Mouse (Mus musculus) ES-Bruce4 (cell line): ENCODE measurements around the gene Mettl27. TPM values are rescaled to one million over a fixed set of nuclear protein-coding genes. Genes with fewer than 3 reads are reported as not detected.

Experiments used
- H3K27ac ChIP-seq: 2 replicates; pipeline ENCODE4 v1.5.1; 2012; ENCODE audit warnings: low read length, inconsistent platforms; ENCODE audit not compliant: insufficient read depth
- H3K27me3 ChIP-seq: 2 replicates; pipeline ENCODE4 v1.6.1; 2012; ENCODE audit warnings: mild to moderate bottlenecking, low read length, inconsistent platforms; ENCODE audit not compliant: control insufficient read depth, poor library complexity, insufficient read depth, severe bottlenecking
- H3K36me3 ChIP-seq: 2 replicates; pipeline ENCODE4 v1.6.1; 2012; ENCODE audit warnings: inconsistent platforms, mild to moderate bottlenecking, low read length, moderate library complexity; ENCODE audit not compliant: control insufficient read depth, poor library complexity, insufficient read depth, severe bottlenecking
- H3K4me1 ChIP-seq: one replicate; pipeline ENCODE4 v1.8.1; 2011; ENCODE audit warnings: low read length; ENCODE audit not compliant: control insufficient read depth, insufficient read depth
- H3K4me3 ChIP-seq: 2 replicates; pipeline ENCODE4 v1.5.1; 2011; ENCODE audit warnings: low read depth, mild to moderate bottlenecking, low read length
- H3K9ac ChIP-seq: 2 replicates; pipeline ENCODE4 v1.6.1; 2012; ENCODE audit warnings: low read depth, mild to moderate bottlenecking, inconsistent platforms; ENCODE audit not compliant: poor library complexity, severe bottlenecking
- H3K9me3 ChIP-seq: replicated peaks from 2 replicates; pipeline ENCODE4 v1.6.1; 2012; ENCODE audit warnings: mild to moderate bottlenecking, low read length, inconsistent platforms; ENCODE audit not compliant: control insufficient read depth, poor library complexity, insufficient read depth, severe bottlenecking
- CTCF ChIP-seq: IDR thresholded peaks from one replicate; pipeline ENCODE4 v1.8.1; 2011; ENCODE audit warnings: low read depth, low read length
- EP300 ChIP-seq: IDR thresholded peaks from 2 replicates; pipeline ENCODE4 v1.6.1; 2011; ENCODE audit warnings: low read depth, low read length; ENCODE audit not compliant: insufficient read depth
- POLR2A ChIP-seq: IDR thresholded peaks from one replicate; pipeline ENCODE4 v1.8.1; 2011; ENCODE audit warnings: low read length; ENCODE audit not compliant: insufficient read depth
- polyA plus RNA-seq: library from polyadenylated mRNA; stranded (reverse); fragments of >200 nt; gene quantifications from 2 replicates; pipeline ENCODE4 v1.2.4, GENCODE M21; 2011; ENCODE audit warnings: low read depth; ENCODE audit not compliant: missing spikeins, insufficient read depth, insufficient read length

Mettl27 gene
- polyA plus RNA-seq, 1 experiment, result 36.3 TPM

GRCm38 (mm10) chr5:134914510-134914909 lies 17.7 kb upstream of the Mettl27 start:
- Histone ChIP-seq H3K27me3 (no peaks in the 10 kb centered on the region), H3K9ac (no peak overlapping the region), H3K27ac (no peak overlapping the region), H3K4me1 (no peaks in the 10 kb centered on the region), H3K4me3 (no peak overlapping the region), H3K9me3 (no peaks in the 10 kb centered on the region; the same call in 1 of the 2 replicates), H3K36me3 (no peaks in the 10 kb centered on the region)
- TF ChIP-seq EP300 (no peak), POLR2A (no peak), CTCF (no peak)

GRCm38 (mm10) chr5:134915311-134915710 lies 16.9 kb upstream of the Mettl27 start, which contains the start of gene Cldn13:
Cldn13 (minus strand) TSS chr5:134915526.
- H3K9me3 ChIP-seq, result no peaks in the 10 kb centered on the region; the same call in 1 of the 2 replicates
- no peak within 1 kb of the TSS for H3K27ac ChIP-seq
- H3K9ac ChIP-seq, result no peak within 1 kb of the TSS
- H3K4me3 ChIP-seq, result no peak within 1 kb of the TSS
- no peaks in the 10 kb centered on the region for H3K36me3 ChIP-seq
- H3K27me3 ChIP-seq, result no peaks in the 10 kb centered on the region
- no peak for TF ChIP-seq EP300
- H3K4me1 ChIP-seq, result no peaks in the 10 kb centered on the region

GRCm38 (mm10) chr5:134918071-134918832 lies 13.9 kb upstream of the Mettl27 start:
- no peaks in the 10 kb centered on the region for H3K4me1 ChIP-seq
- H3K27me3 ChIP-seq, result no peaks in the 10 kb centered on the region
- no peak overlapping the region for H3K9ac ChIP-seq
- H3K4me3 ChIP-seq, result no peak overlapping the region
- H3K36me3 ChIP-seq, result no peaks in the 10 kb centered on the region
- no peaks in the 10 kb centered on the region; the same call in 1 of the 2 replicates for H3K9me3 ChIP-seq
- TF ChIP-seq POLR2A (no peak), EP300 (peak; percentile 48; the same call in 1 of the 2 replicates), CTCF (peak; percentile 95)
- H3K27ac ChIP-seq, result no peak overlapping the region

GRCm38 (mm10) chr5:134919097-134919496 lies 13.1 kb upstream of the Mettl27 start:
- TF ChIP-seq CTCF, result no peak
- TF ChIP-seq POLR2A, result no peak
- TF ChIP-seq EP300, result no peak
- Histone ChIP-seq H3K4me3 (no peak overlapping the region), H3K27me3 (no peaks in the 10 kb centered on the region), H3K9ac (no peak overlapping the region), H3K36me3 (no peaks in the 10 kb centered on the region), H3K27ac (no peak overlapping the region), H3K9me3 (no peaks in the 10 kb centered on the region; the same call in 1 of the 2 replicates), H3K4me1 (no peaks in the 10 kb centered on the region)

- TF ChIP-seq EP300 (no peak), CTCF (no peak), POLR2A (no peak)
- Histone ChIP-seq H3K4me3 (no peak overlapping the region), H3K9me3 (no peaks in the 10 kb centered on the region; the same call in 1 of the 2 replicates), H3K27ac (no peak overlapping the region), H3K9ac (no peak overlapping the region), H3K27me3 (no peaks in the 10 kb centered on the region), H3K36me3 (no peaks in the 10 kb centered on the region), H3K4me1 (no peaks in the 10 kb centered on the region)
These were observed 12.0 kb upstream of the Mettl27 start for GRCm38 (mm10) chr5:134920106-134920687.

- no peak overlapping the region for H3K27ac ChIP-seq
- H3K9ac ChIP-seq, result no peak overlapping the region
- H3K9me3 ChIP-seq, result no peaks in the 10 kb centered on the region; the same call in 1 of the 2 replicates
- TF ChIP-seq POLR2A (no peak), CTCF (no peak), EP300 (no peak)
- H3K27me3 ChIP-seq, result no peaks in the 10 kb centered on the region
- no peak overlapping the region for H3K4me3 ChIP-seq
- H3K36me3 ChIP-seq, result no peaks in the 10 kb centered on the region
- peaks cover 2% of the 10 kb centered on the region for H3K4me1 ChIP-seq
These were observed 11.1 kb upstream of the Mettl27 start for GRCm38 (mm10) chr5:134921106-134921505.
